Mouse (Mus musculus) erythroblast, embryonic 14.5 days (primary cell): ENCODE data around the gene Gsta3. TPM values are rescaled to one million over a fixed set of nuclear protein-coding genes. Genes with fewer than 3 reads are reported as not detected.
A peak's percentile ranks its signal among the peaks of the same experiment; 100 is the strongest.

Experiments
- H3K27me3 ChIP-seq: 2 replicates; pipeline ENCODE4 v1.6.1; 2012; ENCODE audit warnings: inconsistent platforms; ENCODE audit not compliant: control insufficient read depth
- H3K36me3 ChIP-seq: 2 replicates; pipeline ENCODE4 v1.6.1; 2012; ENCODE audit warnings: mild to moderate bottlenecking, inconsistent platforms; ENCODE audit not compliant: control insufficient read depth
- H3K4me1 ChIP-seq: 2 replicates; pipeline ENCODE4 v1.6.1; 2012; ENCODE audit warnings: inconsistent platforms; ENCODE audit not compliant: control insufficient read depth
- H3K4me3 ChIP-seq: replicated peaks from 2 replicates; pipeline ENCODE3; 2012; ENCODE audit warnings: moderate library complexity, mild to moderate bottlenecking, inconsistent platforms
- H3K9me3 ChIP-seq: 2 replicates; pipeline ENCODE4 v1.6.1; 2012; ENCODE audit warnings: low read length, inconsistent platforms, mixed read lengths; ENCODE audit not compliant: control insufficient read depth
- GATA1 ChIP-seq: IDR thresholded peaks from 2 replicates; pipeline ENCODE4 v1.6.1; 2012; ENCODE audit warnings: low read length, inconsistent platforms, mixed read lengths
- TAL1 ChIP-seq: IDR thresholded peaks from 3 replicates; pipeline ENCODE4 v1.6.1; 2012; ENCODE audit warnings: low read length, inconsistent platforms, mixed read lengths
- polyA plus RNA-seq: library from polyadenylated mRNA; stranded (reverse); fragments of >175 nt; gene quantifications from 2 replicates; pipeline ENCODE4 v1.2.3, GENCODE M21; 2012

Gene Gsta3
- polyA plus RNA-seq, 1 experiment: 0.02 TPM

GRCm38 (mm10) chr1:21231744-21232464 lies 8.5 kb upstream of the Gsta3 start:
- Histone ChIP-seq H3K4me3 (no peak overlapping the region), H3K9me3 (no peaks in the 10 kb centered on the region), H3K4me1 (no peaks in the 10 kb centered on the region), H3K36me3 (no peaks in the 10 kb centered on the region), H3K27me3 (no peaks in the 10 kb centered on the region)
- no peak for TF ChIP-seq GATA1
- no peak for TF ChIP-seq TAL1

- Histone ChIP-seq H3K4me1 (no peaks in the 10 kb centered on the region), H3K9me3 (no peaks in the 10 kb centered on the region), H3K4me3 (no peak overlapping the region), H3K36me3 (no peaks in the 10 kb centered on the region), H3K27me3 (no peaks in the 10 kb centered on the region)
- TF ChIP-seq GATA1: no peak
- no peak for TF ChIP-seq TAL1
Measured at GRCm38 (mm10) chr1:21232516-21232915, 7.9 kb upstream of the Gsta3 start.

GRCm38 (mm10) chr1:21235359-21235758 lies 5.0 kb upstream of the Gsta3 start:
- Histone ChIP-seq H3K36me3 (no peaks in the 10 kb centered on the region), H3K4me1 (peaks cover 2% of the 10 kb centered on the region; the same call in 1 of the 2 replicates), H3K4me3 (no peak overlapping the region), H3K27me3 (no peaks in the 10 kb centered on the region), H3K9me3 (no peaks in the 10 kb centered on the region)
- no peak for TF ChIP-seq TAL1

GRCm38 (mm10) chr1:21241096-21241495 lies 707 bp downstream of the Gsta3 start:
- Histone ChIP-seq H3K27me3 (no peaks in the 10 kb centered on the region), H3K9me3 (no peaks in the 10 kb centered on the region), H3K4me3 (peak overlapping the region; percentile 31), H3K36me3 (no peaks in the 10 kb centered on the region), H3K4me1 (peaks cover 2% of the 10 kb centered on the region; the same call in 1 of the 2 replicates)
- TF ChIP-seq TAL1: no peak
- TF ChIP-seq GATA1: no peak

- H3K36me3 ChIP-seq: no peaks in the 10 kb centered on the region
- no peak overlapping the region for H3K4me3 ChIP-seq
- peaks cover 2% of the 10 kb centered on the region; the same call in 1 of the 2 replicates for H3K4me1 ChIP-seq
- H3K9me3 ChIP-seq: no peaks in the 10 kb centered on the region
- no peaks in the 10 kb centered on the region for H3K27me3 ChIP-seq
- TF ChIP-seq TAL1 (no peak), GATA1 (no peak)
Measured at GRCm38 (mm10) chr1:21244290-21244960, 4.0 kb downstream of the Gsta3 start.

- H3K9me3 ChIP-seq: no peaks in the 10 kb centered on the region
- H3K27me3 ChIP-seq: no peaks in the 10 kb centered on the region
- no peak overlapping the region for H3K4me3 ChIP-seq
- H3K4me1 ChIP-seq: no peaks in the 10 kb centered on the region
- no peak for TF ChIP-seq TAL1
- no peak for TF ChIP-seq GATA1
- no peaks in the 10 kb centered on the region; the same call in 1 of the 2 replicates for H3K36me3 ChIP-seq
Measured at GRCm38 (mm10) chr1:21246136-21246535, 5.7 kb downstream of the Gsta3 start.

GRCm38 (mm10) chr1:21247896-21248295 lies 7.5 kb downstream of the Gsta3 start:
- Histone ChIP-seq H3K9me3 (no peaks in the 10 kb centered on the region), H3K4me1 (no peaks in the 10 kb centered on the region), H3K4me3 (no peak overlapping the region), H3K36me3 (no peaks in the 10 kb centered on the region; the same call in 1 of the 2 replicates), H3K27me3 (no peaks in the 10 kb centered on the region)
- no peak for TF ChIP-seq GATA1
- TF ChIP-seq TAL1: no peak

- Histone ChIP-seq H3K9me3 (no peaks in the 10 kb centered on the region), H3K36me3 (no peaks in the 10 kb centered on the region; the same call in 1 of the 2 replicates), H3K27me3 (no peaks in the 10 kb centered on the region), H3K4me3 (no peak overlapping the region), H3K4me1 (no peaks in the 10 kb centered on the region)
- TF ChIP-seq TAL1: no peak
- TF ChIP-seq GATA1: no peak
Measured at GRCm38 (mm10) chr1:21248560-21249390, 8.4 kb downstream of the Gsta3 start.

- Histone ChIP-seq H3K36me3 (no peaks in the 10 kb centered on the region; the same call in 1 of the 2 replicates), H3K27me3 (no peaks in the 10 kb centered on the region), H3K9me3 (no peaks in the 10 kb centered on the region), H3K4me1 (no peaks in the 10 kb centered on the region), H3K4me3 (no peak overlapping the region)
- TF ChIP-seq GATA1: no peak
- no peak for TF ChIP-seq TAL1
Measured at GRCm38 (mm10) chr1:21251661-21252060, 11.3 kb downstream of the Gsta3 start.
